Mouse (Mus musculus): Measurements from ENCODE around the gene Nova1. TPM values are rescaled to one million over a fixed set of nuclear protein-coding genes. Genes with fewer than 3 reads are reported as not detected.

The Nova1 gene
- polyA plus RNA-seq, 1 experiment, result 0.27 TPM

GRCm38 (mm10) chr12:46709475-46709874 is 109.3 kb downstream of the Nova1 start:
- no peak for TF ChIP-seq CTCF (IDR thresholded peaks at IDR 0.05; ENCODE audit: borderline replicate concordance, control insufficient read depth, extremely low read depth, insufficient read depth, low read length, poor library complexity)
- no peak for TF ChIP-seq POLR2A (IDR thresholded peaks at IDR 0.05; ENCODE audit: control insufficient read depth, extremely low read depth, insufficient read depth, low read length, poor library complexity)

GRCm38 (mm10) chr12:46700202-46700601 is 118.5 kb downstream of the Nova1 start:
- 88% methylated on average over 8 of the region's 8 CpGs for WGBS
- no peaks in the 10 kb centered on the region for H3K36me3 ChIP-seq (ENCODE audit: control insufficient read depth, insufficient read depth, low read length)
- DNase-seq, result no peak
- H3K27ac ChIP-seq (ENCODE audit: control insufficient read depth, insufficient read depth, low read length), result no peak overlapping the region
- TF ChIP-seq CTCF (IDR thresholded peaks at IDR 0.05; ENCODE audit: borderline replicate concordance, control insufficient read depth, extremely low read depth, insufficient read depth, low read length, poor library complexity) (no peak), POLR2A (IDR thresholded peaks at IDR 0.05; ENCODE audit: control insufficient read depth, extremely low read depth, insufficient read depth, low read length, poor library complexity) (no peak)
- H3K4me1 ChIP-seq (replicated peaks; ENCODE audit: control insufficient read depth, insufficient read depth, low read length), result no peaks in the 10 kb centered on the region
- no peak overlapping the region for H3K4me3 ChIP-seq (ENCODE audit: control insufficient read depth, insufficient read depth, low read length)
- H3K27me3 ChIP-seq (ENCODE audit: control insufficient read depth, insufficient read depth, low read length), result no peaks in the 10 kb centered on the region

More at GRCm38 (mm10) chr12:46709475-46709874, 109.3 kb downstream of the Nova1 start:
- WGBS, result 72% methylated on average over 7 of the region's 7 CpGs
- no peaks in the 10 kb centered on the region for H3K36me3 ChIP-seq (ENCODE audit: control insufficient read depth, insufficient read depth, low read length)
- no peak overlapping the region for H3K27ac ChIP-seq (ENCODE audit: control insufficient read depth, insufficient read depth, low read length)
- no peak for DNase-seq
- no peak overlapping the region for H3K4me3 ChIP-seq (ENCODE audit: control insufficient read depth, insufficient read depth, low read length)
- no peaks in the 10 kb centered on the region for H3K4me1 ChIP-seq (replicated peaks; ENCODE audit: control insufficient read depth, insufficient read depth, low read length)
- H3K27me3 ChIP-seq (ENCODE audit: control insufficient read depth, insufficient read depth, low read length), result no peaks in the 10 kb centered on the region

DNA sequence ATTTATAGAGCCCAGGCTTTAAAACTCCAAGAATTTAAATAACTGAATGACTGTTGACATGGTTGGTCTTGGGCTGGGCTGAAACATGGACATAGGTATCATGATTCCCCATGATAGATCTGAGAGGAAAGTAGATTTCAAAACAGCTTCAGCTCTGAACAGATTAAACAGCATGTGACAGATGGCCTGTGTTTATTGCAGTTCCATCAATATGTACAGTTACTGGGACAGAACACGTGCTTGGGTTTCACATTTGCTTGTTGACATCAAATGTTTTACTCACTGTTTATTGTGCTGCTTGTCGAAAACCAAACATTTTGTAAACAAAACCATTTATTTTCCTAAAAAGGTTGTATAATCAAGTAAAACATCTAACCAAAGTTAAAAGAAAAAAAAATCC is 142.4 kb downstream of the Nova1 start:
- TF ChIP-seq POLR2A (IDR thresholded peaks at IDR 0.05; ENCODE audit: control insufficient read depth, extremely low read depth, insufficient read depth, low read length, poor library complexity) (no peak), CTCF (IDR thresholded peaks at IDR 0.05; ENCODE audit: borderline replicate concordance, control insufficient read depth, extremely low read depth, insufficient read depth, low read length, poor library complexity) (no peak)
- Histone ChIP-seq H3K4me1 (replicated peaks; ENCODE audit: control insufficient read depth, insufficient read depth, low read length) (no peaks in the 10 kb centered on the region), H3K4me3 (ENCODE audit: control insufficient read depth, insufficient read depth, low read length) (no peak overlapping the region), H3K36me3 (ENCODE audit: control insufficient read depth, insufficient read depth, low read length) (no peaks in the 10 kb centered on the region), H3K27me3 (ENCODE audit: control insufficient read depth, insufficient read depth, low read length) (no peaks in the 10 kb centered on the region), H3K27ac (ENCODE audit: control insufficient read depth, insufficient read depth, low read length) (no peak overlapping the region)
- DNase-seq, result no peak
- 89% methylated on average over 2 of the region's 2 CpGs for WGBS

GRCm38 (mm10) chr12:46666706-46667105 is 152.0 kb downstream of the Nova1 start:
- H3K36me3 ChIP-seq (ENCODE audit: control insufficient read depth, insufficient read depth, low read length), result no peaks in the 10 kb centered on the region

DNA sequence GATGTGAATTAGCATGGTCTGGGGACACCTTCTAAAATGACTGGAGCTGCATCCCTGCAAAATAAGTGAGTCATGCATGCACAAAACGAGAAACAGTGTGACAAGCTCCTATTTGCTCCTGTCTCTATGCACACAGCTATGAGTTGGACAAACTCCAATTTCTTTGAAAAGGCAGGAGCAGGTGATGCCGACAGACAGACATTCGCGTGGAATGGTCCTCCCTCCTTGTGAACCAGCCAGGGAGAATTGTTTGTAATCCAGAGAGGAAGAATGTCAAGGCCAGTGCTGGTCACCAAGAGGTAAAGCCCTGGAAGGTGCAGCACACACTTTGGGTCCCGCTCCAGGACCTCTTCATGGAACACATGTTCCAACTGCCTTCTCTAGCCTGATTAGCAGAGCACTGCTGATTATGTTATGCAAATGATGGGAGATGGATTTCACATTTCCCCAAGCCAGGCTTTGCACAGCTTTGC is 172.6 kb downstream of the Nova1 start:
- H3K27me3 ChIP-seq (ENCODE audit: control insufficient read depth, insufficient read depth, low read length), result no peaks in the 10 kb centered on the region
- no peak overlapping the region for H3K27ac ChIP-seq (ENCODE audit: control insufficient read depth, insufficient read depth, low read length)
- 83% methylated on average over 5 of the region's 5 CpGs for WGBS

More at GRCm38 (mm10) chr12:46666706-46667105, 152.0 kb downstream of the Nova1 start:
- H3K4me1 ChIP-seq (replicated peaks; ENCODE audit: control insufficient read depth, insufficient read depth, low read length), result no peaks in the 10 kb centered on the region
- no peaks in the 10 kb centered on the region for H3K27me3 ChIP-seq (ENCODE audit: control insufficient read depth, insufficient read depth, low read length)
- 67% methylated on average over 2 of the region's 2 CpGs for WGBS
- H3K4me3 ChIP-seq (ENCODE audit: control insufficient read depth, insufficient read depth, low read length), result no peak overlapping the region
- TF ChIP-seq POLR2A (IDR thresholded peaks at IDR 0.05; ENCODE audit: control insufficient read depth, extremely low read depth, insufficient read depth, low read length, poor library complexity) (no peak), CTCF (IDR thresholded peaks at IDR 0.05; ENCODE audit: borderline replicate concordance, control insufficient read depth, extremely low read depth, insufficient read depth, low read length, poor library complexity) (no peak)
- no peak for DNase-seq
- no peak overlapping the region for H3K27ac ChIP-seq (ENCODE audit: control insufficient read depth, insufficient read depth, low read length)

GRCm38 (mm10) chr12:46645365-46645962 is 173.3 kb downstream of the Nova1 start:
- WGBS, result 84% methylated on average over 6 of the region's 6 CpGs
- H3K36me3 ChIP-seq (ENCODE audit: control insufficient read depth, insufficient read depth, low read length), result no peaks in the 10 kb centered on the region
- H3K4me1 ChIP-seq (replicated peaks; ENCODE audit: control insufficient read depth, insufficient read depth, low read length), result no peaks in the 10 kb centered on the region
- H3K27me3 ChIP-seq (ENCODE audit: control insufficient read depth, insufficient read depth, low read length), result no peaks in the 10 kb centered on the region
- H3K4me3 ChIP-seq (ENCODE audit: control insufficient read depth, insufficient read depth, low read length), result no peak overlapping the region
- DNase-seq, result no peak
- H3K27ac ChIP-seq (ENCODE audit: control insufficient read depth, insufficient read depth, low read length), result no peak overlapping the region
- TF ChIP-seq POLR2A (IDR thresholded peaks at IDR 0.05; ENCODE audit: control insufficient read depth, extremely low read depth, insufficient read depth, low read length, poor library complexity), result no peak
- no peak for TF ChIP-seq CTCF (IDR thresholded peaks at IDR 0.05; ENCODE audit: borderline replicate concordance, control insufficient read depth, extremely low read depth, insufficient read depth, low read length, poor library complexity)

More for the DNA sequence above, 172.6 kb downstream of the Nova1 start:
- H3K36me3 ChIP-seq (ENCODE audit: control insufficient read depth, insufficient read depth, low read length), result no peaks in the 10 kb centered on the region
- no peaks in the 10 kb centered on the region for H3K4me1 ChIP-seq (replicated peaks; ENCODE audit: control insufficient read depth, insufficient read depth, low read length)
- no peak for DNase-seq
- TF ChIP-seq CTCF (IDR thresholded peaks at IDR 0.05; ENCODE audit: borderline replicate concordance, control insufficient read depth, extremely low read depth, insufficient read depth, low read length, poor library complexity), result no peak
- TF ChIP-seq POLR2A (IDR thresholded peaks at IDR 0.05; ENCODE audit: control insufficient read depth, extremely low read depth, insufficient read depth, low read length, poor library complexity), result no peak
- no peak overlapping the region for H3K4me3 ChIP-seq (ENCODE audit: control insufficient read depth, insufficient read depth, low read length)

Measured in thymus, adult 2 months (tissue).